Mouse (Mus musculus): ENCODE data around the gene Phb.

Phb gene

GRCm38 (mm10) chr11:95712563-95713224 is 45.9 kb downstream of the Phb start, which contains the start of gene Zfp652:
TSS of gene Zfp652 (plus strand) at chr11:95712673.
- peak; percentile 74 to 81 for DNase-seq (ENCODE audit: low spot score in 2 of 2)

- peak; percentile 47 to 61 for DNase-seq (ENCODE audit: low spot score in 2 of 2)
Measured at GRCm38 (mm10) chr11:95713225-95713810, 46.6 kb downstream of the Phb start.

GRCm38 (mm10) chr11:95713811-95714241 is 47.1 kb downstream of the Phb start:
- DNase-seq (ENCODE audit: low spot score in 2 of 2): no peak

GRCm38 (mm10) chr11:95714411-95714810 is 47.7 kb downstream of the Phb start:
- DNase-seq (ENCODE audit: low spot score in 2 of 2): no peak

GRCm38 (mm10) chr11:95716136-95716535 is 49.4 kb downstream of the Phb start:
- DNase-seq (ENCODE audit: low spot score in 2 of 2): no peak

GRCm38 (mm10) chr11:95719356-95719755 is 52.6 kb downstream of the Phb start:
- DNase-seq (ENCODE audit: low spot score in 2 of 2): no peak

- DNase-seq (ENCODE audit: low spot score in 2 of 2): no peak
Measured at GRCm38 (mm10) chr11:95723287-95723686, 56.5 kb downstream of the Phb start, which contains the start of gene B130006D01Rik. TSS of gene B130006D01Rik (plus strand) at chr11:95723587.

- no peak for DNase-seq (ENCODE audit: low spot score in 2 of 2)
Measured at GRCm38 (mm10) chr11:95724466-95724865, 57.7 kb downstream of the Phb start.

- no peak for DNase-seq (ENCODE audit: low spot score in 2 of 2)
Measured at GRCm38 (mm10) chr11:95726156-95726555, 59.4 kb downstream of the Phb start.

- DNase-seq (ENCODE audit: low spot score in 2 of 2): no peak
Measured at GRCm38 (mm10) chr11:95727947-95728346, 61.2 kb downstream of the Phb start.

GRCm38 (mm10) chr11:95728916-95729907 is 62.5 kb downstream of the Phb start:
- DNase-seq (ENCODE audit: low spot score in 2 of 2): no peak

All from frontal cortex, postnatal 10 days (tissue).